Mouse (Mus musculus): ENCODE measurements at regions not wholly inside any gene's neighbourhood (a gene's known extent, or its start where the extent isn't known, plus 50 kb on each side); places are given as distances from the start of the nearest gene placed in this dataset.
A peak's percentile ranks its signal among the peaks of the same experiment; 100 is the strongest.

GRCm38 (mm10) chr12:95937705-95938104, 245.7 kb downstream of the Flrt2 start:
- Histone ChIP-seq H3K9me3 (replicated peaks) (no peaks in the 10 kb centered on the region; the same call in 1 of the 2 replicates), H3K4me2 (no peak overlapping the region), H3K4me3 (no peak overlapping the region), H3K4me1 (no peaks in the 10 kb centered on the region), H3K36me3 (ENCODE audit: poor library complexity, severe bottlenecking) (no peaks in the 10 kb centered on the region), H3K9ac (no peak overlapping the region), H3K27ac (no peak overlapping the region), H3K27me3 (no peaks in the 10 kb centered on the region)
- 83% methylated on average over 4 of the region's 4 CpGs for WGBS
- no peak for ATAC-seq

- ATAC-seq = 0 out of 2 replicates have a peak, but pooled peaks have one; percentile 36
- Histone ChIP-seq H3K4me3 (no peak overlapping the region), H3K27ac (no peak overlapping the region), H3K36me3 (ENCODE audit: poor library complexity, severe bottlenecking) (no peaks in the 10 kb centered on the region), H3K9ac (no peak overlapping the region), H3K4me1 (no peaks in the 10 kb centered on the region), H3K9me3 (replicated peaks) (no peaks in the 10 kb centered on the region), H3K27me3 (no peaks in the 10 kb centered on the region), H3K4me2 (no peak overlapping the region)
- 76% methylated on average over 1 of the region's 1 CpGs for WGBS
Measured at GRCm38 (mm10) chr12:95940465-95941012, 248.5 kb downstream of the Flrt2 start.

- 10% methylated on average over 6 of the region's 6 CpGs for WGBS
- no peak overlapping the region for H3K27ac ChIP-seq
- peaks cover 15% of the 10 kb centered on the region for H3K4me1 ChIP-seq
- no peaks in the 10 kb centered on the region for H3K9me3 ChIP-seq (replicated peaks)
- peak; percentile 67 for ATAC-seq
- no peaks in the 10 kb centered on the region for H3K27me3 ChIP-seq
- no peak overlapping the region for H3K9ac ChIP-seq
- no peak overlapping the region for H3K4me3 ChIP-seq
- no peak overlapping the region for H3K4me2 ChIP-seq
- H3K36me3 ChIP-seq (ENCODE audit: poor library complexity, severe bottlenecking) = no peaks in the 10 kb centered on the region
Measured at GRCm38 (mm10) chr12:95959786-95960504, 267.9 kb downstream of the Flrt2 start.

- WGBS = 2% methylated on average over 3 of the region's 3 CpGs
- no peak overlapping the region for H3K9ac ChIP-seq
- peak; percentile 94 for ATAC-seq
Measured at GRCm38 (mm10) chr12:95960505-95960871, 268.5 kb downstream of the Flrt2 start.

GRCm38 (mm10) chr12:95962817-95963216, 270.8 kb downstream of the Flrt2 start:
- H3K27ac ChIP-seq = no peak overlapping the region
- ATAC-seq = no peak
- H3K9ac ChIP-seq = no peak overlapping the region
- no peaks in the 10 kb centered on the region for H3K27me3 ChIP-seq
- 70% methylated on average over 4 of the region's 4 CpGs for WGBS
- H3K9me3 ChIP-seq (replicated peaks) = no peaks in the 10 kb centered on the region
- no peak overlapping the region for H3K4me3 ChIP-seq
- peaks cover 15% of the 10 kb centered on the region for H3K4me1 ChIP-seq
- no peak overlapping the region for H3K4me2 ChIP-seq
- H3K36me3 ChIP-seq (ENCODE audit: poor library complexity, severe bottlenecking) = no peaks in the 10 kb centered on the region

More at GRCm38 (mm10) chr12:95960505-95960871, 268.5 kb downstream of the Flrt2 start:
- H3K27ac ChIP-seq = no peak overlapping the region
- no peak overlapping the region for H3K4me3 ChIP-seq
- H3K36me3 ChIP-seq (ENCODE audit: poor library complexity, severe bottlenecking) = no peaks in the 10 kb centered on the region
- H3K4me1 ChIP-seq = peaks cover 15% of the 10 kb centered on the region
- no peaks in the 10 kb centered on the region for H3K9me3 ChIP-seq (replicated peaks)
- H3K27me3 ChIP-seq = no peaks in the 10 kb centered on the region
- no peak overlapping the region for H3K4me2 ChIP-seq

- no peaks in the 10 kb centered on the region for H3K9me3 ChIP-seq (replicated peaks)
Measured at GRCm38 (mm10) chr12:95988669-95989288, 296.8 kb downstream of the Flrt2 start.

GRCm38 (mm10) chr12:95994963-95995362, 302.9 kb downstream of the Flrt2 start:
- Histone ChIP-seq H3K4me1 (no peaks in the 10 kb centered on the region), H3K4me2 (no peak overlapping the region), H3K27me3 (no peaks in the 10 kb centered on the region), H3K36me3 (ENCODE audit: poor library complexity, severe bottlenecking) (no peaks in the 10 kb centered on the region), H3K9ac (no peak overlapping the region), H3K9me3 (replicated peaks) (no peaks in the 10 kb centered on the region), H3K27ac (no peak overlapping the region), H3K4me3 (no peak overlapping the region)
- ATAC-seq = no peak
- 66% methylated on average over 2 of the region's 2 CpGs for WGBS

More at GRCm38 (mm10) chr12:95988669-95989288, 296.8 kb downstream of the Flrt2 start:
- Histone ChIP-seq H3K4me1 (no peaks in the 10 kb centered on the region), H3K27ac (no peak overlapping the region), H3K4me2 (no peak overlapping the region), H3K9ac (no peak overlapping the region), H3K36me3 (ENCODE audit: poor library complexity, severe bottlenecking) (no peaks in the 10 kb centered on the region), H3K27me3 (no peaks in the 10 kb centered on the region), H3K4me3 (no peak overlapping the region)
- ATAC-seq = no peak
- WGBS = 80% methylated on average over 5 of the region's 5 CpGs

- WGBS = 73% methylated on average over 1 of the region's 1 CpGs
- Histone ChIP-seq H3K4me3 (no peak overlapping the region), H3K9ac (no peak overlapping the region), H3K27me3 (no peaks in the 10 kb centered on the region), H3K36me3 (ENCODE audit: poor library complexity, severe bottlenecking) (no peaks in the 10 kb centered on the region), H3K27ac (no peak overlapping the region), H3K4me1 (no peaks in the 10 kb centered on the region), H3K4me2 (no peak overlapping the region), H3K9me3 (replicated peaks) (no peaks in the 10 kb centered on the region)
- no peak for ATAC-seq
Measured at GRCm38 (mm10) chr12:96030180-96030579, 338.2 kb downstream of the Flrt2 start.

GRCm38 (mm10) chr12:96075365-96075764, 383.3 kb downstream of the Flrt2 start:
- H3K9me3 ChIP-seq (replicated peaks) = no peaks in the 10 kb centered on the region
- no peak overlapping the region for H3K9ac ChIP-seq
- no peaks in the 10 kb centered on the region for H3K27me3 ChIP-seq
- no peak overlapping the region for H3K4me2 ChIP-seq
- H3K36me3 ChIP-seq (ENCODE audit: poor library complexity, severe bottlenecking) = no peaks in the 10 kb centered on the region
- H3K27ac ChIP-seq = no peak overlapping the region
- H3K4me1 ChIP-seq = no peaks in the 10 kb centered on the region
- H3K4me3 ChIP-seq = no peak overlapping the region
- ATAC-seq = peak; percentile 67; the same call in 1 of the 2 replicates
- WGBS = 40% methylated on average over 4 of the region's 4 CpGs

GRCm38 (mm10) chr12:96090995-96091394, 399.0 kb downstream of the Flrt2 start:
- H3K9me3 ChIP-seq (replicated peaks) = no peaks in the 10 kb centered on the region
- WGBS = 87% methylated on average over 2 of the region's 2 CpGs
- no peak overlapping the region for H3K4me3 ChIP-seq
- no peaks in the 10 kb centered on the region for H3K4me1 ChIP-seq
- H3K27me3 ChIP-seq = no peaks in the 10 kb centered on the region
- H3K36me3 ChIP-seq (ENCODE audit: poor library complexity, severe bottlenecking) = no peaks in the 10 kb centered on the region
- H3K9ac ChIP-seq = no peak overlapping the region
- no peak for ATAC-seq
- H3K27ac ChIP-seq = no peak overlapping the region
- no peak overlapping the region for H3K4me2 ChIP-seq

- no peak for ATAC-seq
- Histone ChIP-seq H3K4me1 (no peaks in the 10 kb centered on the region), H3K9me3 (replicated peaks) (no peaks in the 10 kb centered on the region), H3K4me2 (no peak overlapping the region), H3K36me3 (ENCODE audit: poor library complexity, severe bottlenecking) (no peaks in the 10 kb centered on the region), H3K27me3 (no peaks in the 10 kb centered on the region), H3K27ac (no peak overlapping the region), H3K9ac (no peak overlapping the region), H3K4me3 (no peak overlapping the region)
- 82% methylated on average over 1 of the region's 1 CpGs for WGBS
Measured at GRCm38 (mm10) chr12:96106254-96106653, 414.2 kb downstream of the Flrt2 start.

GRCm38 (mm10) chr12:96114727-96115379, 422.8 kb downstream of the Flrt2 start:
- Histone ChIP-seq H3K4me1 (peaks cover 10% of the 10 kb centered on the region; the same call in 1 of the 2 replicates), H3K27ac (peak overlapping the region; percentile 44; the same call in 1 of the 2 replicates), H3K4me3 (no peak overlapping the region), H3K4me2 (no peak overlapping the region), H3K9ac (no peak overlapping the region), H3K36me3 (ENCODE audit: poor library complexity, severe bottlenecking) (no peaks in the 10 kb centered on the region), H3K27me3 (no peaks in the 10 kb centered on the region), H3K9me3 (replicated peaks) (no peaks in the 10 kb centered on the region)
- peak; percentile 95 for ATAC-seq
- 13% methylated on average over 3 of the region's 3 CpGs for WGBS
